Mouse (Mus musculus) testis, adult 2 months (tissue): Measurements from ENCODE around the gene Sdccag8.

Experiments
- CTCF ChIP-seq: fragments of 200-500 bp; IDR thresholded peaks from 2 replicates; pipeline ENCODE4 v1.5.1; 2012; ENCODE audit warnings: low read depth, mild to moderate bottlenecking, inconsistent platforms, low read length, moderate library complexity; ENCODE audit not compliant: control insufficient read depth, insufficient read depth, insufficient replicate concordance
- POLR2A ChIP-seq: fragments of 200-500 bp; IDR thresholded peaks from 2 replicates; pipeline ENCODE4 v1.6.1; 2012; ENCODE audit warnings: low read depth, mild to moderate bottlenecking, inconsistent platforms, low read length, moderate library complexity; ENCODE audit not compliant: control insufficient read depth

DNA sequence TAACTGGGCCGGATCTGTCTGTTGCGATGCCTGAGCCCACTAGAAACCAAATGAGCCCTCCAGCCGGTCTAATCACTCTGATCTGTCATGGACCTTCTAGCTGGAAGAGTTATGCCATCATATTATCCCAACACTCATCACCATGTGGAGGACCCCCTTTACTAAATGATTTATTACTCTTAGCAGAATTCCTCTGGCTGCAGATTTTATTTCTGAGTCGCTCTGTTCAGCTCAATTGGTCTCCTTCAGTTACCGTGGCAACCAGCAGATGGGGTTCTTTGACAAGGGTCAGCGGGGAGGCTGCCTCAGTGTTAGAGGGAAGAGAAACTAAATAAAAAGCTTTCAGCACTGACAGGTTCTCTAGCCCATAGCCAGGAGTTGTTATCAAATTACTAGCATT lies 184.6 kb downstream of the Sdccag8 start:
- TF ChIP-seq POLR2A = no peak
- no peak for TF ChIP-seq CTCF
